In the genomic region with DNA sequence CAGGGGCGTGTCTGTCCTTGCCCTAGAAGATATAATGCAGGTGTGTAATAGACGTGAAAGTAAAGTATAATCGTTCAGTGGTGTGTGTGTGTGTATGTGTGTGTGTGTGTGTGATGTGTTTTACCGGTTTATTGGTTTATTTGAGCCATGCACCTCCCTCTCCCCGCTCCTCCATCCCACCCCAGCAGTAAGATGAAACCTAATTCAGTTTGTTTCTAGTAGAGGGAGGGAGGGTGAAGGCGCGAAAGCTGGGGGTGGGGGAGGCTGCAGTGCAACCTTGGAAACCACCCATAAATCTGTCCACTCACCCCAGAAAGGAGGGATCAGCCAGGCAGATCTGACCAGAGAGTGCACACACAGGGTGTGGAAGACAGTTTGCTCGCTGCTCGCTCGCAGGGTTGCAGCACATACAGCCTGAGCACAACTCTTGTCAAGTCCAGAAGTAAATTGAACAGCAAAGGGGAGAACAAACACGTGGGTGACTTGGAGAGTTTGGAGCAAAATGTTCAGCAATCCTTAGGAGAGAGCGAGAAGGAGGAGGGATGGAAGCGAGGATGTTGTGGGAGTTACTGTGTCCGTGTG, we compare ENCODE assay signal across 8 mouse cellular contexts.
DNase-seq lines count a peak whose midpoint lies in the region; ATAC-seq and TF ChIP-seq lines count a peak whose summit lies in the region.

No protein-coding gene starts in this region.

- H3K36me3 ChIP-seq in E14TG2a.4 (ENCODE audit: insufficient read depth, low read length) = no peaks in the 10 kb centered on the region
- H3K36me3 ChIP-seq in forebrain, embryonic 13.5 days (ENCODE audit: poor library complexity, severe bottlenecking) = no peaks in the 10 kb centered on the region
- H3K36me3 ChIP-seq in neural tube, embryonic 14.5 days (ENCODE audit: control insufficient read depth, insufficient read depth, low read length) = no peaks in the 10 kb centered on the region

- peak; percentile 61 for ATAC-seq in cerebellum, adult (ENCODE audit: insufficient number of reproducible peaks, low FRiP score, low TSS enrichment)
- peak; percentile 54 for ATAC-seq in forebrain, embryonic 13.5 days
- ATAC-seq in neural tube, embryonic 14.5 days (ENCODE audit: low read depth) = peak; percentile 71

- peak overlapping the region; percentile 100 for H3K4me2 ChIP-seq in forebrain, embryonic 13.5 days
- peak overlapping the region; percentile 88 for H3K4me2 ChIP-seq in neural tube, embryonic 14.5 days (ENCODE audit: low read depth, low read length)

- WGBS in forebrain, embryonic 13.5 days = 5% methylated on average over 14 of the region's 14 CpGs
- WGBS in neural tube, embryonic 14.5 days = 3% methylated on average over 14 of the region's 14 CpGs

- H3K4me1 ChIP-seq in E14TG2a.4 (replicated peaks; ENCODE audit: low read depth, low read length) = peaks cover 8% of the 10 kb centered on the region; the same call in 1 of the 2 replicates
- peaks cover 9% of the 10 kb centered on the region for H3K4me1 ChIP-seq in forebrain, embryonic 13.5 days
- no peaks in the 10 kb centered on the region for H3K4me1 ChIP-seq in neural tube, embryonic 14.5 days (ENCODE audit: control insufficient read depth, insufficient read depth, low read length)

- H3K27me3 ChIP-seq in E14TG2a.4 (ENCODE audit: insufficient read depth, low read length) = peaks cover 42% of the 10 kb centered on the region
- H3K27me3 ChIP-seq in forebrain, embryonic 13.5 days = peaks cover 20% of the 10 kb centered on the region
- H3K27me3 ChIP-seq in neural tube, embryonic 14.5 days (ENCODE audit: control insufficient read depth, insufficient read depth, low read length) = no peaks in the 10 kb centered on the region

- DNase-seq in layer of hippocampus, postnatal 14 days (ENCODE audit: low spot score in 2 of 2) = peak; percentile 33 to 37
- no peak for DNase-seq in adrenal gland, adult 2 months
- no peak for DNase-seq in urinary bladder, adult 18-20 months (ENCODE audit: low spot score in 2 of 2)
- no peak for DNase-seq in gastrocnemius, postnatal 10 days

- no peak overlapping the region for H3K27ac ChIP-seq in forebrain, embryonic 13.5 days
- peak overlapping the region; percentile 65; the same call in 1 of the 2 replicates for H3K27ac ChIP-seq in neural tube, embryonic 14.5 days (ENCODE audit: low read depth, low read length)

- TF ChIP-seq CTCF in E14TG2a.4 (conservative IDR thresholded peaks at IDR 0.05; ENCODE audit: low read length) = no peak

- H3K9ac ChIP-seq in forebrain, embryonic 13.5 days = peak overlapping the region; percentile 78
- peak overlapping the region; percentile 65; the same call in 1 of the 2 replicates for H3K9ac ChIP-seq in neural tube, embryonic 14.5 days (replicated peaks; ENCODE audit: low read depth, low read length)

- H3K9me3 ChIP-seq in E14TG2a.4 (ENCODE audit: low read length) = no peaks in the 10 kb centered on the region
- no peaks in the 10 kb centered on the region for H3K9me3 ChIP-seq in forebrain, embryonic 13.5 days (replicated peaks)
- no peaks in the 10 kb centered on the region for H3K9me3 ChIP-seq in neural tube, embryonic 14.5 days (ENCODE audit: control insufficient read depth, low read length)

- H3K4me3 ChIP-seq in E14TG2a.4 (replicated peaks; ENCODE audit: low read length) = peak overlapping the region; percentile 84
- H3K4me3 ChIP-seq in forebrain, embryonic 13.5 days = peak overlapping the region; percentile 79
- H3K4me3 ChIP-seq in neural tube, embryonic 14.5 days (ENCODE audit: low read depth, low read length) = peak overlapping the region; percentile 55

Comparison
In these comparisons a context has a peak if more than half of its experiments do, and no peak if none do; other contexts are left out.
1. DNase-seq: peak in layer of hippocampus, postnatal 14 days (2 of 2); none in adrenal gland, adult 2 months (single experiment), urinary bladder, adult 18-20 months (0 of 2) and gastrocnemius, postnatal 10 days (single experiment).
2. Peak in every context shown above with its lines, with median percentiles within 50 percentile points of each other: H3K4me3 ChIP-seq and ATAC-seq.